Mouse (Mus musculus) MN1 (cell line): ENCODE data around the gene Gpr152.
A peak's percentile ranks its signal among the peaks of the same experiment; 100 is the strongest.
"Not testable (repeated sequence)": the region's sequence is repeated elsewhere in the genome, so short reads cannot be mapped to it uniquely, and the experiment has no call there.

ENCODE experiments used
- DNase-seq: peaks from one replicate; pipeline ENCODE4 v3.0.0-alpha.2; 2016; ENCODE audit warnings: low spot score

The Gpr152 gene

GRCm38 (mm10) chr19:4112063-4112960, 27.3 kb upstream of the Gpr152 start:
- DNase-seq, result no peak

GRCm38 (mm10) chr19:4113186-4113805, 26.3 kb upstream of the Gpr152 start:
- DNase-seq, result peak; percentile 92

GRCm38 (mm10) chr19:4113806-4114230, 25.8 kb upstream of the Gpr152 start:
- peak; percentile 57 for DNase-seq

GRCm38 (mm10) chr19:4114551-4114950, 25.0 kb upstream of the Gpr152 start:
- DNase-seq, result no peak

GRCm38 (mm10) chr19:4115144-4115543, 24.4 kb upstream of the Gpr152 start:
- DNase-seq, result no peak

GRCm38 (mm10) chr19:4115816-4116215, 23.8 kb upstream of the Gpr152 start:
- no peak for DNase-seq

GRCm38 (mm10) chr19:4117006-4117405, 22.6 kb upstream of the Gpr152 start:
- no peak for DNase-seq

- no peak for DNase-seq
Observed at GRCm38 (mm10) chr19:4118350-4118749, 21.2 kb upstream of the Gpr152 start.

GRCm38 (mm10) chr19:4119716-4120487, 19.7 kb upstream of the Gpr152 start:
- no peak for DNase-seq

GRCm38 (mm10) chr19:4120496-4120895, 19.1 kb upstream of the Gpr152 start:
- DNase-seq, result no peak

- DNase-seq, result peak; percentile 92
Observed at GRCm38 (mm10) chr19:4121097-4121805, 18.3 kb upstream of the Gpr152 start.

GRCm38 (mm10) chr19:4121896-4122295, 17.7 kb upstream of the Gpr152 start:
- DNase-seq, result not testable (repeated sequence)

GRCm38 (mm10) chr19:4122411-4123370, 16.9 kb upstream of the Gpr152 start:
- DNase-seq, result no peak

- no peak for DNase-seq
Observed at GRCm38 (mm10) chr19:4124432-4124831, 15.2 kb upstream of the Gpr152 start.

- DNase-seq, result not testable (repeated sequence)
Observed at GRCm38 (mm10) chr19:4125268-4125667, 14.3 kb upstream of the Gpr152 start.

- DNase-seq, result peak; percentile 95
Observed at GRCm38 (mm10) chr19:4125741-4126696, 13.6 kb upstream of the Gpr152 start, which contains the start of gene Aip. Aip (minus strand) TSS chr19:4125858.

- DNase-seq, result peak; percentile 56
Observed at GRCm38 (mm10) chr19:4126759-4127495, 12.7 kb upstream of the Gpr152 start.

- no peak for DNase-seq
Observed at GRCm38 (mm10) chr19:4129462-4129861, 10.1 kb upstream of the Gpr152 start.

- no peak for DNase-seq
Observed at GRCm38 (mm10) chr19:4130106-4130505, 9.5 kb upstream of the Gpr152 start.
